Mouse (Mus musculus) bone marrow macrophage, adult 2 months (primary cell): ENCODE measurements around the gene Egfl8.

Source experiments
- CTCF ChIP-seq: IDR thresholded peaks from 2 replicates; pipeline ENCODE4 v1.5.1; 2012; ENCODE audit warnings: low read depth, mild to moderate bottlenecking, low read length, moderate library complexity
- POLR2A ChIP-seq: IDR thresholded peaks from 2 replicates; pipeline ENCODE4 v1.6.1; 2012; ENCODE audit warnings: mild to moderate bottlenecking, low read depth, low read length, borderline replicate concordance

GRCm38 (mm10) chr17:34643944-34644343, 28.2 kb upstream of the Egfl8 start:
- TF ChIP-seq CTCF (no peak), POLR2A (no peak)
